Mouse (Mus musculus): Measurements from ENCODE around the gene Ndufa6. TPM values are rescaled to one million over a fixed set of nuclear protein-coding genes. Genes with fewer than 3 reads are reported as not detected.
A peak's percentile ranks its signal among the peaks of the same experiment; 100 is the strongest.

Gene Ndufa6
- polyA plus RNA-seq, 1 experiment from 2014 or later = 830 TPM

DNA sequence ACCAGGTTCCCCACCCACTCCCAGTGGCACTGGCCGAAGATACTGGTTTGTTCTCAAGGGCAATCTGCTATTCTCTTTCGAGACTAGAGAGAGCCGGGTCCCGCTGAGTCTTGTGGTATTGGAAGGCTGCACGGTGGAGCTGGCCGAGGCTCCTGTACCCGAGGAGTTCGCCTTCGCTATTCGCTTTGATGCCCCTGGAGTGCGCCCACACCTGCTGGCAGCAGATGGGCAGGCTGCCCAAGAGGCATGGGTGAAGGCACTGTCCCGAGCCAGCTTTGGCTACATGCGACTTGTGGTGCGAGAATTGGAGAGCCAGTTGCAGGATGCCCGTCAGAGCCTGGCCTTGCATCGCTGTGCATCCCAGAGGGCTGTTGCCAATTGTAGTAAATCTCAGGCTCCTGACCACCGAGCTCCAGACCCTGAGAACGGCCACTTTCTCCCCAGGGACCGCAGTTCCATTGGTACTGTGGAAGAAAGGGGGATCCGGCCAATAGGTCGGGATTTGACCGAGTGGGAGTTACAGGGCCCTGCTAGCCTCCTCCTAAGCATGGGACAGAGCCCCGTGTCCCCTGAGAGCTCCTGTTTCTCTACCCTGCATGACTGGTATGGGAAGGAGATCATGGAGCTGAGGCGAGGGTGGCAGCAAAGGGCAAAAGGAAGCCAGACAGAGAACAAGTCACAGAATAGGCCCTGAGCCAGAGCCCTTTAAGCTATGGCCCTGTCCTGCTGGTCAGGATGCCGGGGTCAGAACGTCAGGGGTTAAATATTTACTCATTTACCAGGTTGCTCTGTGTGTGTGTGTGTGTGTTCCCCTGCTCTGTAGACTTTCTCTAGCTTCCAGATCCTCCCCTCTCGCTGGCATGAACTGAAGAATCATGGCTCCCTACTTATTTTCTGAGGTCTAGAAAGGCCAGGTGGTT, 10.5 kb downstream of the Ndufa6 start:
- ATAC-seq = no peak
- TF ChIP-seq CTCF (IDR thresholded peaks at IDR 0.05; ENCODE audit: low read depth) = no peak
- 87% methylated on average over 27 of the region's 27 CpGs for WGBS
- no peak overlapping the region for H3K4me3 ChIP-seq (ENCODE audit: low read depth, low read length)
- peaks cover 10% of the 10 kb centered on the region; the same call in 1 of the 2 replicates for H3K36me3 ChIP-seq (ENCODE audit: control insufficient read depth, insufficient read depth)
- no peak overlapping the region for H3K4me2 ChIP-seq (replicated peaks; ENCODE audit: low read depth)
- H3K4me1 ChIP-seq (replicated peaks; ENCODE audit: control insufficient read depth, insufficient read depth, low read length) = peaks cover 16% of the 10 kb centered on the region
- H3K27ac ChIP-seq (ENCODE audit: low read depth, low read length) = no peak overlapping the region
- no peak overlapping the region for H3K9ac ChIP-seq (ENCODE audit: low read depth, low read length)
- H3K27me3 ChIP-seq (replicated peaks; ENCODE audit: control insufficient read depth, insufficient read depth, low read length) = no peaks in the 10 kb centered on the region
- H3K9me3 ChIP-seq (ENCODE audit: control insufficient read depth) = no peaks in the 10 kb centered on the region

DNA sequence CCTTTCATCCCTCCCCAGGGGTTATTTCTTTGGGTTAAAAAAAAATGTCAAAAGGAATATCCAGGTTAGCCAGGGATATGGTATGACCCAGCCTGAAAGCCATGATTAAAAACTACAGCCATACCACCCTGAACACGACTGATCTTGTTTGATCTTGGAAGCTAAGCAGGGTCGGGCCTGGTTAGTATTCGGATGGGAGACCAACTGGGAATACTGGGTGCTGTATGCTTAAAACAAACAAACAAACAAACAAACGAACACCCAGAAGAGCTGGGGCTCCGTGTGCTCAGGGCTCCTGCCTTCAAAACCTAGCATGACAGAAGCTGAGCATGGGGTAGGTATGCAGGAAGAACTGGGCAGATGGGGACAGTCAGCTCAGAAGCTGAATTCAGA, 11.6 kb downstream of the Ndufa6 start:
- no peak for ATAC-seq
- H3K4me2 ChIP-seq (replicated peaks; ENCODE audit: low read depth) = no peak overlapping the region
- H3K27me3 ChIP-seq (replicated peaks; ENCODE audit: control insufficient read depth, insufficient read depth, low read length) = no peaks in the 10 kb centered on the region
- H3K27ac ChIP-seq (ENCODE audit: low read depth, low read length) = peak overlapping the region; percentile 94
- 77% methylated on average over 5 of the region's 5 CpGs for WGBS
- TF ChIP-seq CTCF (IDR thresholded peaks at IDR 0.05; ENCODE audit: low read depth) = no peak
- no peaks in the 10 kb centered on the region for H3K36me3 ChIP-seq (ENCODE audit: control insufficient read depth, insufficient read depth)
- peaks cover 11% of the 10 kb centered on the region; the same call in 1 of the 2 replicates for H3K4me1 ChIP-seq (replicated peaks; ENCODE audit: control insufficient read depth, insufficient read depth, low read length)
- H3K4me3 ChIP-seq (ENCODE audit: low read depth, low read length) = no peak overlapping the region
- no peak overlapping the region for H3K9ac ChIP-seq (ENCODE audit: low read depth, low read length)
- H3K9me3 ChIP-seq (ENCODE audit: control insufficient read depth) = no peaks in the 10 kb centered on the region

DNA sequence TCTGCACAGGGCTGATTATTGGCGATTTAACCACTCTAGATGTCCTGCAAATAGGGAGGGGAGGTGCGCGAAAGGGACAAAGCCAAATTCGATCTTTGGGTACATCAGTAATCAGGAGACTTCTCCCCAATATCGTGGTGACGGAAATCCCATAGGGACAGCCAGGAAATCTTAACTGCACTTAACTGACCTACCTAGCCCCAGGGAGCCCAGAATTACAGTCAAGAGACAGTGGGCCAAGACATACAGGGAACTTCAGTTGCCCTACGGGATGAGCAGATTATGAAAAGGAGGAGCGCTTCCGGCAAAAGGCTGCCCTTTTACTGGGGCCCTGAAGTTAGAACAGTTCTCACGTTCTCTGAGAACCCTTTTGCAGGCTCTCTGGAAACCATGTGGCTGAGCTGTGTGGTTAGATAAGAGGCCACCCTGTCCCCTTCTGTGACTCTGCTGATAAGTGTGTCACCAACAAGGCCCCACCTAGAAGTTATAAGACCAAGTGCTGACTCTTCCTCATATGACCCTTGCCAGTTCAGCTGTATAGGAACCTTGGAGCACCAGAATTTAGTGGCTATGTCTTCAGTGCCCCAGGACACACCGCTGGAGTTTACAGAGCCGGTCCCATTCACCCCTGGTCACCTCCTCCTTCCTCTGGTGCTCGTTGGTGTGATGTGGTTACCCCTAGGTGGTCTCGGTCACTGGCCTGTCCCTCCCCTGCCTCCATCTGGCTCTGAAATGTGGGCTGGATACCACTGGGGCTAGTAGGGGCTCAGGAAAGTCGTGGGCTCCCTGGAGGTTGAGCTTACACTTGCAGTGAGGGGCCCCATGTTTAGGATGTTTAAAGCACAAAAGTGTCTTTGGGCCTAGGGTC, 12.2 kb downstream of the Ndufa6 start:
- whole genome bisulfite sequencing = 35% methylated on average over 15 of the region's 15 CpGs
- Histone ChIP-seq H3K27ac (ENCODE audit: low read depth, low read length) (peak overlapping the region; percentile 94), H3K36me3 (ENCODE audit: control insufficient read depth, insufficient read depth) (no peaks in the 10 kb centered on the region; the same call in 1 of the 2 replicates), H3K4me3 (ENCODE audit: low read depth, low read length) (peak overlapping the region; percentile 43), H3K4me1 (replicated peaks; ENCODE audit: control insufficient read depth, insufficient read depth, low read length) (peaks cover 9% of the 10 kb centered on the region; the same call in 1 of the 2 replicates), H3K9ac (ENCODE audit: low read depth, low read length) (peak overlapping the region; percentile 71), H3K4me2 (replicated peaks; ENCODE audit: low read depth) (peak overlapping the region; percentile 78), H3K9me3 (ENCODE audit: control insufficient read depth) (no peaks in the 10 kb centered on the region), H3K27me3 (replicated peaks; ENCODE audit: control insufficient read depth, insufficient read depth, low read length) (no peaks in the 10 kb centered on the region)
- no peak for TF ChIP-seq CTCF (IDR thresholded peaks at IDR 0.05; ENCODE audit: low read depth)
- ATAC-seq = no peak

DNA sequence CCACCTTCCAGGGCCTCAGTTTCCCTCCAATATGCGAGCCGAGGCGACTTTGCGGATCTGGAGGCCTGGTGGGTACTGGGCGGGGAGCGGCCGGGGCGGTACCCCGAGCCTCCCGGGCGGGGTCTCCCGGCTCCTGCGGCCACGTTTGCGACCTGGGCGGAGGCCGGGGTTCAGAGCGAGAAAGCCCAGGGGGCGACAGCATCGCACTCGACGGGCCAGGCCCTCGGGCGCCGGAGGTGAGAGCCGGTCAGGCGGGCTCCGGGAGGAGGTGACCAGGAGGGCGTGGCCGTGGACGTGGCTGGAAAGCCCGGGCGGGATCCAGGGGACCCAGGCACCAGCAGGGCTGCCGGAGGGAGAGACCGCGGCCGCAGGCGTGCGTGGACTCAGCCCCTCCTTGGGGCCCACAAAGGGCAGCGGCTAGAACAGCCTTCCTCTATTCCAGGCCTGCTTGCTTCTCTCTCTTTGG, 13.1 kb downstream of the Ndufa6 start:
- H3K36me3 ChIP-seq (ENCODE audit: control insufficient read depth, insufficient read depth) = peaks cover 8% of the 10 kb centered on the region
- H3K9ac ChIP-seq (ENCODE audit: low read depth, low read length) = peak overlapping the region; percentile 71
- WGBS = under 1% methylated on average over 40 of the region's 40 CpGs
- no peaks in the 10 kb centered on the region for H3K9me3 ChIP-seq (ENCODE audit: control insufficient read depth)
- H3K27ac ChIP-seq (ENCODE audit: low read depth, low read length) = peak overlapping the region; percentile 94
- ATAC-seq = no peak
- TF ChIP-seq CTCF (IDR thresholded peaks at IDR 0.05; ENCODE audit: low read depth) = peak; percentile 34
- no peaks in the 10 kb centered on the region for H3K27me3 ChIP-seq (replicated peaks; ENCODE audit: control insufficient read depth, insufficient read depth, low read length)
- H3K4me3 ChIP-seq (ENCODE audit: low read depth, low read length) = peak overlapping the region; percentile 43
- H3K4me2 ChIP-seq (replicated peaks; ENCODE audit: low read depth) = peak overlapping the region; percentile 78
- H3K4me1 ChIP-seq (replicated peaks; ENCODE audit: control insufficient read depth, insufficient read depth, low read length) = peaks cover 9% of the 10 kb centered on the region; the same call in 1 of the 2 replicates

DNA sequence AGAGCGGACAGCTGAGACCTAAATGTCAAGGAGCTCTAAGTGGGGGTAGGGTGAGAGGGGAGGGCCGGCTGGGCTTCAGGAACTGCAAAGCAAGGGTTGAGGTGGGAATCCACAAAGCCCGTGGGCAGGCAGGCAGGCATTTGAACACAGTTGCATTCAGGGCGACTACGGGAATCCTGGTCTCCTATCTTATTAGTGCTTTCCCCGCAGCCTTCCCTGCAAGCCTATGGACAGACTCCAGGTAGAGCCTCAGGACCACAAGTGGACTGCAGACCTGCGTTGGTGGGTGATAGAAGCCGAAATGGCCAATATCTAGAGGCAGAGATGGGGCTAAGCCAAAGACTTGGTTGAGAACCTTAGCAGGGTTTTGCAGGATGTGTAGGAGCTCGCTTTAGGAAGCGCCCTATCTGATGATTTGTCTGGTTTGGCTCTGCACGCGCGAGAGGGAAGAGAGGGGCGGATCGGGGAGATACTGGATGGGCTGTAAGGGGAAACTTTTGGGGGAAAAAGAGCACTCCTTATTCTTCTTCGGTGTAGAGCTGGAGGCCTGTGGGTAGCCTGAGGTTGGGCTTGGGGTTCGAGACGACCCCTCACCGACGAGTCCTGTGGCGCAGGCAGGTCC, 13.6 kb downstream of the Ndufa6 start:
- H3K9me3 ChIP-seq (ENCODE audit: control insufficient read depth) = no peaks in the 10 kb centered on the region
- H3K4me2 ChIP-seq (replicated peaks; ENCODE audit: low read depth) = peak overlapping the region; percentile 78
- no peaks in the 10 kb centered on the region for H3K27me3 ChIP-seq (replicated peaks; ENCODE audit: control insufficient read depth, insufficient read depth, low read length)
- WGBS = 38% methylated on average over 21 of the region's 21 CpGs
- H3K4me3 ChIP-seq (ENCODE audit: low read depth, low read length) = peak overlapping the region; percentile 43
- peak overlapping the region; percentile 71 for H3K9ac ChIP-seq (ENCODE audit: low read depth, low read length)
- H3K36me3 ChIP-seq (ENCODE audit: control insufficient read depth, insufficient read depth) = peaks cover 14% of the 10 kb centered on the region
- peaks cover 9% of the 10 kb centered on the region; the same call in 1 of the 2 replicates for H3K4me1 ChIP-seq (replicated peaks; ENCODE audit: control insufficient read depth, insufficient read depth, low read length)
- ATAC-seq = no peak
- H3K27ac ChIP-seq (ENCODE audit: low read depth, low read length) = peak overlapping the region; percentile 94
- TF ChIP-seq CTCF (IDR thresholded peaks at IDR 0.05; ENCODE audit: low read depth) = no peak

All from intestine, postnatal 0 days (tissue).